Mouse (Mus musculus): ENCODE data around the gene Nme7. TPM values are rescaled to one million over a fixed set of nuclear protein-coding genes. Genes with fewer than 3 reads are reported as not detected.

Nme7 gene
- polyA plus RNA-seq (2014; fragmentation: Nextera tagmentation; extraction: Ambion mirVana): 30.4 and 32.8 TPM in 2 replicates

DNA sequence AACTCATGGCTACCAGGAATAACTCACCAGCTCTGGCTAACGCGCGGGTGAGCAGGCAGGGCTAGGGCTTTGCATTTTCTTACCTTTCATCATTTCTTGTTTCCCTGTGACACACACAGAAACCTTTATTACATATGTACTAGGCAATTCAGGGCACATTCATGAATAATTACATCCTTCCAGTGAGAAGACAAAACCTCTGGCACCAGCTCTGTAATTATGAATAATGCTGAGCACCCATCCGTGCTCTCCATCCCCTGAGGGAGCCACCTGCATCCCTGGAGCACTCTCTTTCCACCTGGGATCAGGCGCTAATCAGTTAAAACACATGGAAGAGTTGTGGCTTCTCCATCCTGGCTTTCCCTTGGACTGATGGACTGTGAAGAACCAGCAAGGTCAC lies at the start of gene Nme7:
Gene Nme7, plus strand, starts transcription at position 301 of the 400 bp plus-strand sequence.
- no peak for DNase-seq (ENCODE audit: low spot score)
- Histone ChIP-seq H3K4me3 (ENCODE audit: low read depth, low read length) (no peak within 1 kb of the TSS), H3K9ac (ENCODE audit: low read depth, low read length) (no peak within 1 kb of the TSS), H3K4me1 (replicated peaks; ENCODE audit: control insufficient read depth, insufficient read depth, low read length) (no peaks in the 10 kb centered on the region), H3K27ac (ENCODE audit: low read depth, low read length) (no peak within 1 kb of the TSS), H3K27me3 (ENCODE audit: control insufficient read depth, insufficient read depth, low read length) (no peaks in the 10 kb centered on the region), H3K36me3 (ENCODE audit: control insufficient read depth, insufficient read depth, low read length) (no peaks in the 10 kb centered on the region), H3K4me2 (replicated peaks; ENCODE audit: low read depth, low read length) (no peak within 1 kb of the TSS), H3K9me3 (ENCODE audit: control insufficient read depth, low read length) (no peaks in the 10 kb centered on the region)
- ATAC-seq (ENCODE audit: low FRiP score): no peak
- WGBS: 91% methylated on average over 5 of the region's 5 CpGs

DNA sequence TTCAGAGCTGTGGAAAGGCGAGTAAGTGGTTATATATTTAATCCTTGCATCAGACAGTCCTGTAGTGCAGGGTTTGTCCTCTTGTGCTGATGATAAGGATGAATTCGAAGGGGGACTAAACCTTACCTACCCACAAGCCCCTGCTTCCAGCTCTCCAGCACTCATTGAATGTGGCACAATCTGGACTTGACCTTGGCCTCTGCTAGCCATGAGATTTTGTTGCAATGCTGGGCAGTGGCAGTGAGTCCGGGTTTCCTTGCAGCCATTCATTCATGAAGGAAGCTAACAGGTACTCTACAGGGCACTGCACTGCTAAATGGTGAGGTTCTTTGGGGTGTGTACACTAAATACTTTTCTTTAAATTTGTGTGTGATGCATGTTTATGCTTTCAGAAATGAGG lies 49.1 kb upstream of the Nme7 start:
- WGBS: 78% methylated on average over 3 of the region's 3 CpGs
- H3K36me3 ChIP-seq (ENCODE audit: control insufficient read depth, insufficient read depth, low read length): no peaks in the 10 kb centered on the region

DNA sequence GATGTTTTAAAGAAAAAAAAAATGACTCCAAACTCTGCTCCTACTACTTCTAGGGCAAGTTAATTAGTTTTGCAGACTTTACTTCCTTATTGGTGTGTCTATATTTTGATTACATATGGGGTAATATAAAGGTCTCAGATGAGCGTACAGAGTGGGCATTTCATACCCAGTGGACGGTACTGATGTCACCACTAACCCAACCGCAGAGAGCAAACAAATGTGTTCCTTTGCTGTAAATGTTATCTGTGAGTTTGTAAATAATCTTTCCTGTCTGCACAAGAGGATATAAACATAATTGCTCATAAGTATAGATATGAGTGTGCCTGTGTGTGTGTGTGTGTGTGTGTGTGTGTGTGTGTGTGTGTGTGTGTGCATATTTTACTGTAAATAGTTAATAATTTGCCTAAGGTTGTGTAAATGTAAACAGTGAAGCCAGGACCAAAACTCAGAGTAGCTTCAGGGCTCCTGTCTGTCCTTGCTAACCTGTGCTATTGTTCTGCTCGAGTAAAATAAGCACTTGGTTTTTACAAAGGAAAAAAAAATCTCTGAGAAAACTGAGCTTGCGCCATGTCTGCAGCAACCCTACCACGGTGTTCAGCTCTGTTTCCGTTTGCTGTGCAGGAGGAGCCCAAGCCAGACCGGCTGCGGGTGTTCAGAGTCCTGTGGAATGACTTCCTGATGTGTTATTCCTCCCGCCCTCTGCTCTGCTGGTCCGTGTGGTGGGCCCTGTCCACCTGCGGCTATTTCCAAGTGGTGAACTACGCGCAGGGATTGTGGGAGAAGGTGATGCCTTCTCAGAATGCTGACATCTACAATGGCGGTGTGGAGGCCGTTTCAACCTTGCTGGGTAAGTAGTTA lies 43.5 kb upstream of the Nme7 start:
- ATAC-seq (ENCODE audit: low FRiP score): no peak

More for the DNA sequence above, 49.1 kb upstream of the Nme7 start:
- H3K9ac ChIP-seq (ENCODE audit: low read depth, low read length): no peak overlapping the region
- DNase-seq (ENCODE audit: low spot score): no peak
- H3K27me3 ChIP-seq (ENCODE audit: control insufficient read depth, insufficient read depth, low read length): no peaks in the 10 kb centered on the region
- H3K27ac ChIP-seq (ENCODE audit: low read depth, low read length): no peak overlapping the region
- H3K4me3 ChIP-seq (ENCODE audit: low read depth, low read length): no peak overlapping the region
- no peak overlapping the region for H3K4me2 ChIP-seq (replicated peaks; ENCODE audit: low read depth, low read length)
- ATAC-seq (ENCODE audit: low FRiP score): no peak
- H3K9me3 ChIP-seq (ENCODE audit: control insufficient read depth, low read length): no peaks in the 10 kb centered on the region
- peaks cover 4% of the 10 kb centered on the region; the same call in 1 of the 2 replicates for H3K4me1 ChIP-seq (replicated peaks; ENCODE audit: control insufficient read depth, insufficient read depth, low read length)

GRCm38 (mm10) chr1:164261553-164261952 lies 42.4 kb upstream of the Nme7 start:
- no peaks in the 10 kb centered on the region for H3K27me3 ChIP-seq (ENCODE audit: control insufficient read depth, insufficient read depth, low read length)

More for the DNA sequence above, 43.5 kb upstream of the Nme7 start:
- Histone ChIP-seq H3K4me1 (replicated peaks; ENCODE audit: control insufficient read depth, insufficient read depth, low read length) (no peaks in the 10 kb centered on the region), H3K36me3 (ENCODE audit: control insufficient read depth, insufficient read depth, low read length) (no peaks in the 10 kb centered on the region), H3K27me3 (ENCODE audit: control insufficient read depth, insufficient read depth, low read length) (no peaks in the 10 kb centered on the region), H3K4me3 (ENCODE audit: low read depth, low read length) (no peak overlapping the region), H3K4me2 (replicated peaks; ENCODE audit: low read depth, low read length) (no peak overlapping the region), H3K9me3 (ENCODE audit: control insufficient read depth, low read length) (no peaks in the 10 kb centered on the region), H3K27ac (ENCODE audit: low read depth, low read length) (no peak overlapping the region), H3K9ac (ENCODE audit: low read depth, low read length) (no peak overlapping the region)
- 88% methylated on average over 16 of the region's 16 CpGs for WGBS
- no peak for DNase-seq (ENCODE audit: low spot score)

DNA sequence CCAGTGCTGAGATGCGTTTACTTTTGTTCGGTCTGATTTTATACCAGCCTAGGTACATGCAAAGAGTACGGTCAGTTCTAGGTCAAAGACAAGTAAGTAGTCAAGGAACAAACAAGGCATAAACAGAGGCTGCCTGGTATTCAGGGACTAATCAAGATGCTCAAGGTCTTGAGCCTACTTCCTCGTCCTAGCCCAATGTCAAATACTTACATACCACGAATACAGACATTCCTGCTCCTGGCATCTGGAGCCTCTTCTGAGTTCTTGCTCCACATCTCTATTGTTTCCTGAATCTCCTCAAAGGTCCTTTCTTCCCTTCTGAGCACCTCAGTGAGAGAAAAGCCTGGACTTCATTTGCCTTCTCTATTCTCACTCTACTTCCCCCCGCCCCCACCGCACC lies 33.0 kb upstream of the Nme7 start:
- H3K4me1 ChIP-seq (replicated peaks; ENCODE audit: control insufficient read depth, insufficient read depth, low read length): no peaks in the 10 kb centered on the region
- no peak overlapping the region for H3K4me2 ChIP-seq (replicated peaks; ENCODE audit: low read depth, low read length)
- H3K9ac ChIP-seq (ENCODE audit: low read depth, low read length): no peak overlapping the region
- H3K36me3 ChIP-seq (ENCODE audit: control insufficient read depth, insufficient read depth, low read length): no peaks in the 10 kb centered on the region
- WGBS: 86% methylated on average over 7 of the region's 7 CpGs
- no peak for ATAC-seq (ENCODE audit: low FRiP score)
- no peak overlapping the region for H3K4me3 ChIP-seq (ENCODE audit: low read depth, low read length)
- no peak for DNase-seq (ENCODE audit: low spot score)
- no peak overlapping the region for H3K27ac ChIP-seq (ENCODE audit: low read depth, low read length)
- H3K27me3 ChIP-seq (ENCODE audit: control insufficient read depth, insufficient read depth, low read length): no peaks in the 10 kb centered on the region
- no peaks in the 10 kb centered on the region for H3K9me3 ChIP-seq (ENCODE audit: control insufficient read depth, low read length)

More at GRCm38 (mm10) chr1:164261553-164261952, 42.4 kb upstream of the Nme7 start:
- Histone ChIP-seq H3K4me2 (replicated peaks; ENCODE audit: low read depth, low read length) (no peak overlapping the region), H3K27ac (ENCODE audit: low read depth, low read length) (no peak overlapping the region), H3K4me1 (replicated peaks; ENCODE audit: control insufficient read depth, insufficient read depth, low read length) (no peaks in the 10 kb centered on the region), H3K9ac (ENCODE audit: low read depth, low read length) (no peak overlapping the region), H3K9me3 (ENCODE audit: control insufficient read depth, low read length) (no peaks in the 10 kb centered on the region), H3K4me3 (ENCODE audit: low read depth, low read length) (no peak overlapping the region), H3K36me3 (ENCODE audit: control insufficient read depth, insufficient read depth, low read length) (no peaks in the 10 kb centered on the region)
- DNase-seq (ENCODE audit: low spot score): no peak
- no peak for ATAC-seq (ENCODE audit: low FRiP score)
- 91% methylated on average over 7 of the region's 7 CpGs for WGBS

DNA sequence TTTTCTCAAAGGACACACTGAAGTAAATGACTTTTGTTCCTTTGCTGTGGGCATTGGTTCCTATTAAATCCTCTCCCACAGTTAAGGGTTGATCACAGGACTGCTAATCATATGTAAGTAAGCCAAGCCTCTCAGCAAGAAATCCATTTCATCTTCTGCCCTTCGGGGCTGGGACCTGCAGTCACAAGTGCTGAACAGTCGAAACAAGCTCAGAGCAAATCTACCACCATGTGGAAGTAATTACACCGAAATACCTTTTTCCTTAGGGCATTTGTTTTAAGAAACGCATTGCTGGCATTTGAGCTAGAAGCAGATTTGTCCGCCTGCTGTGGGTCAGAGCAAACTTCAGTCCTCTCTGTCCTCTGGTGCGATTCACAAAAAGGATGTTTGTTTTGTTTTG lies 30.3 kb upstream of the Nme7 start:
- H3K36me3 ChIP-seq (ENCODE audit: control insufficient read depth, insufficient read depth, low read length): no peaks in the 10 kb centered on the region
- no peaks in the 10 kb centered on the region for H3K27me3 ChIP-seq (ENCODE audit: control insufficient read depth, insufficient read depth, low read length)
- 67% methylated on average over 6 of the region's 6 CpGs for whole genome bisulfite sequencing
- H3K9me3 ChIP-seq (ENCODE audit: control insufficient read depth, low read length): no peaks in the 10 kb centered on the region
- H3K9ac ChIP-seq (ENCODE audit: low read depth, low read length): no peak overlapping the region
- no peak overlapping the region for H3K4me3 ChIP-seq (ENCODE audit: low read depth, low read length)
- H3K27ac ChIP-seq (ENCODE audit: low read depth, low read length): no peak overlapping the region
- DNase-seq (ENCODE audit: low spot score) (peak; percentile 9), ATAC-seq (ENCODE audit: low FRiP score) (no peak)
- no peaks in the 10 kb centered on the region for H3K4me1 ChIP-seq (replicated peaks; ENCODE audit: control insufficient read depth, insufficient read depth, low read length)
- no peak overlapping the region for H3K4me2 ChIP-seq (replicated peaks; ENCODE audit: low read depth, low read length)

GRCm38 (mm10) chr1:164275455-164275954 lies 28.4 kb upstream of the Nme7 start, which contains the start of gene Ccdc181:
TSS of gene Ccdc181 (plus strand) at chr1:164275585.
- H3K27me3 ChIP-seq (ENCODE audit: control insufficient read depth, insufficient read depth, low read length): no peaks in the 10 kb centered on the region
- H3K4me1 ChIP-seq (replicated peaks; ENCODE audit: control insufficient read depth, insufficient read depth, low read length): no peaks in the 10 kb centered on the region
- peak within 1 kb of the TSS; percentile 51 for H3K27ac ChIP-seq (ENCODE audit: low read depth, low read length)
- DNase-seq (ENCODE audit: low spot score) (peak; percentile 96), ATAC-seq (ENCODE audit: low FRiP score) (peak; percentile 99)
- peak within 1 kb of the TSS; percentile 65 for H3K4me2 ChIP-seq (replicated peaks; ENCODE audit: low read depth, low read length)
- WGBS: under 1% methylated on average over 31 of the region's 31 CpGs
- no peaks in the 10 kb centered on the region for H3K9me3 ChIP-seq (ENCODE audit: control insufficient read depth, low read length)
- H3K9ac ChIP-seq (ENCODE audit: low read depth, low read length): peak within 1 kb of the TSS; percentile 71
- H3K36me3 ChIP-seq (ENCODE audit: control insufficient read depth, insufficient read depth, low read length): no peaks in the 10 kb centered on the region
- peak within 1 kb of the TSS; percentile 57 for H3K4me3 ChIP-seq (ENCODE audit: low read depth, low read length)

GRCm38 (mm10) chr1:164276552-164276951 lies 27.4 kb upstream of the Nme7 start:
- no peak overlapping the region for H3K9ac ChIP-seq (ENCODE audit: low read depth, low read length)
- H3K4me1 ChIP-seq (replicated peaks; ENCODE audit: control insufficient read depth, insufficient read depth, low read length): no peaks in the 10 kb centered on the region
- H3K4me3 ChIP-seq (ENCODE audit: low read depth, low read length): no peak overlapping the region
- no peak overlapping the region for H3K4me2 ChIP-seq (replicated peaks; ENCODE audit: low read depth, low read length)
- ATAC-seq (ENCODE audit: low FRiP score) (no peak), DNase-seq (ENCODE audit: low spot score) (no peak)
- H3K9me3 ChIP-seq (ENCODE audit: control insufficient read depth, low read length): no peaks in the 10 kb centered on the region
- WGBS: 93% methylated on average over 3 of the region's 3 CpGs
- H3K27me3 ChIP-seq (ENCODE audit: control insufficient read depth, insufficient read depth, low read length): no peaks in the 10 kb centered on the region
- H3K27ac ChIP-seq (ENCODE audit: low read depth, low read length): no peak overlapping the region
- no peaks in the 10 kb centered on the region for H3K36me3 ChIP-seq (ENCODE audit: control insufficient read depth, insufficient read depth, low read length)

DNA sequence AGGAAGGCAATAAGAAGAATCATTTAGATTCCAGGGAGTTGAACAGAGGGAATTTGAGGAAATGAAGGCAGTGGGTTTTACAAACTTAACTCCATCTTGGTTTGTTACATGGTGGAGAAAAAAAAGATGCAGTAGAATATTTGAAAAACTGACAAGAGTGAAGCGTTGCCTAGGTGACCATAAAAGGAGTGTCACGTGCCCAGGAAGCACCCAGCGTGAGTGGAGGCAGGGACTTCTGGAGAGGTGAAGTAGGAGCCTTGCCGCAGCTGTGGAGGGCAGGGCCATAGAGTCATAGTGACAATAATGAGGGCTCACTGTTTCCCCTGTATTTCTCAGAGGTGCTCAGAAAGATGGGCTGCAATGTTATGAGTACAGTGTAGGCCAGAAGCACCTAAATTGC lies 24.6 kb upstream of the Nme7 start:
- Histone ChIP-seq H3K9ac (ENCODE audit: low read depth, low read length) (no peak overlapping the region), H3K4me2 (replicated peaks; ENCODE audit: low read depth, low read length) (no peak overlapping the region), H3K27ac (ENCODE audit: low read depth, low read length) (no peak overlapping the region), H3K36me3 (ENCODE audit: control insufficient read depth, insufficient read depth, low read length) (no peaks in the 10 kb centered on the region), H3K9me3 (ENCODE audit: control insufficient read depth, low read length) (no peaks in the 10 kb centered on the region), H3K4me3 (ENCODE audit: low read depth, low read length) (no peak overlapping the region), H3K4me1 (replicated peaks; ENCODE audit: control insufficient read depth, insufficient read depth, low read length) (no peaks in the 10 kb centered on the region), H3K27me3 (ENCODE audit: control insufficient read depth, insufficient read depth, low read length) (no peaks in the 10 kb centered on the region)
- WGBS: 69% methylated on average over 4 of the region's 4 CpGs
- no peak for ATAC-seq (ENCODE audit: low FRiP score)
- no peak for DNase-seq (ENCODE audit: low spot score)

Measured in hindbrain, embryonic 11.5 days (tissue).